Mouse (Mus musculus) forebrain, embryonic 11.5 days (tissue): Measurements from ENCODE around the gene Trim75. TPM values are rescaled to one million over a fixed set of nuclear protein-coding genes. Genes with fewer than 3 reads are reported as not detected.
A peak's percentile ranks its signal among the peaks of the same experiment; 100 is the strongest.

Experiments used
- ATAC-seq: fragments of 200-750 bp; cut with Nextera tagmentation; replicated peaks from 2 replicates; pipeline ENCODE4 v1.8.0; 2017; ENCODE audit warnings: moderate TSS enrichment; ENCODE audit not compliant: low FRiP score
- DNase-seq: peaks from one replicate; pipeline ENCODE4 v3.0.0-alpha.2; 2017; ENCODE audit warnings: low spot score
- H3K27ac ChIP-seq: fragments of 300-500 bp; sonication (generic); 2 replicates; pipeline ENCODE4 v1.5.1; 2014; ENCODE audit warnings: low read depth, low read length
- H3K27me3 ChIP-seq: fragments of 300-500 bp; sonication (generic); 2 replicates; pipeline ENCODE4 v1.6.1; 2014; ENCODE audit warnings: mild to moderate bottlenecking, low read length, mixed read lengths; ENCODE audit not compliant: control insufficient read depth, insufficient read depth
- H3K36me3 ChIP-seq: fragments of 300-500 bp; sonication (generic); 2 replicates; pipeline ENCODE4 v1.6.1; 2014; ENCODE audit warnings: mild to moderate bottlenecking, low read length, moderate library complexity, mixed read lengths; ENCODE audit not compliant: control insufficient read depth, insufficient read depth
- H3K4me1 ChIP-seq: fragments of 300-500 bp; sonication (generic); replicated peaks from 2 replicates; pipeline ENCODE4 v1.6.1; 2014; ENCODE audit warnings: low read length, mixed read lengths; ENCODE audit not compliant: control insufficient read depth, insufficient read depth
- H3K4me2 ChIP-seq: fragments of 300-500 bp; sonication (generic); 2 replicates; pipeline ENCODE4 v1.6.1; 2014; ENCODE audit warnings: low read depth, mild to moderate bottlenecking, low read length, moderate library complexity, mixed read lengths; ENCODE audit not compliant: severe bottlenecking
- H3K4me3 ChIP-seq: fragments of 300-500 bp; sonication (generic); 2 replicates; pipeline ENCODE4 v1.5.1; 2014; ENCODE audit warnings: low read depth, low read length
- H3K9ac ChIP-seq: fragments of 300-500 bp; sonication (generic); 2 replicates; pipeline ENCODE4 v1.6.1; 2014; ENCODE audit warnings: low read length
- H3K9me3 ChIP-seq: fragments of 300-500 bp; sonication (generic); 2 replicates; pipeline ENCODE4 v1.6.1; 2016; ENCODE audit warnings: low read length, mixed read lengths; ENCODE audit not compliant: control insufficient read depth
- WGBS: fragments of 180-500 bp; shearing (Covaris S2); extraction: QIAGEN DNeasy Blood & Tissue Kit; methylation state at CpG from one replicate; pipeline ENCODE4 v1.1.7; 2014; 5-methylcytosine and 5-hydroxymethylcytosine counted together
- polyA plus RNA-seq: library from polyadenylated mRNA; unstranded; fragments of >200 nt; fragmentation: Nextera tagmentation; extraction: Ambion mirVana; gene quantifications from 2 replicates; pipeline ENCODE4 v1.2.1, GENCODE M21; 2014

Trim75 gene
- polyA plus RNA-seq, 1 experiment from 2014 or later, result 0.19 TPM

DNA sequence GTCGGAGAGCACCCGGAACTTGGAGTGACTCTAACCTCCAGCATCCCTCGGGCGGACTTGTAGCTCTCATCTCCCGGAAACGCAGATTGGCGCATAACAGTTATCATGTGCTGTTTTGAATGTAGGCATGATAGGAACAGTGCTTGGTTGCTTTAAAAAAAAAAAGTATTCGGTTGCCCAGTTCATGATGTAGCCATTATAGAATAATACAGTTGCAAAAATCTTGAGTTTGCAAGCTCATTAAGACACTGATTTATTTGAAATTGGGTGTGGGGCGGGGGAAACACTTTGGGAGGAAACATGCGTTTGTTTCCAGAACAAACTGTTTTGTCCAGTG, 40.0 kb downstream of the Trim75 start:
- H3K27ac ChIP-seq, result no peak overlapping the region

DNA sequence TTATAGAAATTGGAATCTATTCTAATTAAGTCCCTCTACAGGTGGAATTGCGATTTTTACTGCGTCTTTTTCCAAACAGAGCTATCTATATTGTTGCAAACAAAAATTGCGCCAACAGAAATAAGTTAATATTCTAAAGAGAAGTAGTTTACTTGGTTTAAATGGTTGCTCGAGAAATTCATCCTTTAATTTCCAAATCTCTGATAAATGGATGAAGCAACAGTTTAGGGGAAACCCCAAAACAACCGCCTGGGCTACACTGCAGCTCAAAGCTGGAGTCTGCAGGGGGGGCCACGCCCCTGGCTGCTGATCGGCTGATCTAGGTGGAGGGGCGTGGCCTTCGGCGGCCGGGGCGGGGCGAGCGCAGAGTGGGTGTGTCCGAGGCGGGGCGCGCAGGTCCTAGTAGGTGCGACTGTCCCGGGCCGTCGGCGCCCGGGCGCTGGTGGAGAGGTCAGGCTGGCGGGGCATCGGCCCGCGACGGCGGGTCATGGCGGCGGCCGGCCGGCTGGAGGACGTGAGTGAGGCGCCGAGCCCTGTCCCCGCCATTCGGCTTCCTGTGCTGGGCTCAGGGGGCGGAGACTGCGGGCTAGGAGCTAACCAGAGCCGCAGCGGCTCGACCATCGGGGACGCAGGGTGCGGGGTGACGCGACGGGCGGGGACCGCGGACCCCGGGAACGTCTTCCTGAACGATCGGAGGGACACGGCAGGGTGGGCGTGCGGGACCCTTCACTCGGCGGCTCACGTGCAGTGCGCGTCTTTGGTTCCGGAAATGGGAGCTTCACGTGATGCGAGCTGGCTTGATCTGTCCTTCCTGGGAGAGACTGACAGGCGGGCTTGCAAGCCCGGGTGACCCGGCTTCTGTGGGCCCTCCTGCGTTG, 40.6 kb downstream of the Trim75 start, which contains the start of gene Tmem192:
Gene Tmem192 (plus strand): TSS at position 366 of the 878 bp plus-strand sequence.
- Histone ChIP-seq H3K9me3 (no peaks in the 10 kb centered on the region), H3K27me3 (peaks cover 3% of the 10 kb centered on the region; the same call in 1 of the 2 replicates), H3K27ac (no peak within 1 kb of the TSS), H3K4me3 (peak within 1 kb of the TSS; percentile 76), H3K4me1 (no peaks in the 10 kb centered on the region), H3K4me2 (peak within 1 kb of the TSS; percentile 58), H3K9ac (peak within 1 kb of the TSS; percentile 54), H3K36me3 (no peaks in the 10 kb centered on the region)
- 1% methylated on average over 70 of the region's 73 CpGs for WGBS
- DNase-seq, result peak; percentile 94
- ATAC-seq, result peak; percentile 96

More for the DNA sequence above, 40.0 kb downstream of the Trim75 start:
- WGBS, result 11% methylated on average over 10 of the region's 10 CpGs
- H3K4me3 ChIP-seq, result peak overlapping the region; percentile 76
- no peaks in the 10 kb centered on the region for H3K9me3 ChIP-seq
- no peak for DNase-seq
- ATAC-seq, result no peak
- H3K9ac ChIP-seq, result peak overlapping the region; percentile 54
- H3K4me2 ChIP-seq, result peak overlapping the region; percentile 58
- peaks cover 3% of the 10 kb centered on the region; the same call in 1 of the 2 replicates for H3K27me3 ChIP-seq
- no peaks in the 10 kb centered on the region for H3K4me1 ChIP-seq
- no peaks in the 10 kb centered on the region for H3K36me3 ChIP-seq

- Histone ChIP-seq H3K36me3 (no peaks in the 10 kb centered on the region), H3K27ac (no peak overlapping the region), H3K4me1 (no peaks in the 10 kb centered on the region), H3K4me3 (peak overlapping the region; percentile 76; the same call in 1 of the 2 replicates), H3K9ac (no peak overlapping the region), H3K4me2 (no peak overlapping the region; the same call in 1 of the 2 replicates), H3K9me3 (no peaks in the 10 kb centered on the region), H3K27me3 (peaks cover 3% of the 10 kb centered on the region; the same call in 1 of the 2 replicates)
- no peak for ATAC-seq
- DNase-seq, result no peak
- WGBS, result 49% methylated on average over 8 of the region's 8 CpGs
Observed at GRCm38 (mm10) chr8:64946441-64946819, 41.2 kb downstream of the Trim75 start.

DNA sequence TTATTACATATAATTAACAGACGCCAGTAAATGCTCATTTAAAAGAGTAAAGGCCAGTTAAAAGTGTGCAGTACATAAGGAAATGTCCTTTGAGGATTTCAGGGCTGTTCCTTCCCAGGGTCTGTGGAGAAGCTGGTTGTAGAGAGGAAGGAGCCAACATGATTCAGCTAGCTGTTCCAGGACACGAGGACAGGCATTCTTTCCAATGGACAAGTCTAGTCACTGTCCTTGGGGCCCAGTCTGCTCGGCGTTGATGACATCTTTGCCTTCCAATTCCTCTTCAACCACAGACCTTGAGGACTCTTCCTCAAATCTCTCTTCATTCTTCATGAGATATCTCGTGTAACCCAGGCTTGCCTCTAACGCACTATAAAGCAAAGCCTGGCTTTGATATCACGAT, 42.0 kb downstream of the Trim75 start:
- ATAC-seq, result no peak
- H3K4me1 ChIP-seq, result no peaks in the 10 kb centered on the region
- 80% methylated on average over 7 of the region's 7 CpGs for WGBS

DNA sequence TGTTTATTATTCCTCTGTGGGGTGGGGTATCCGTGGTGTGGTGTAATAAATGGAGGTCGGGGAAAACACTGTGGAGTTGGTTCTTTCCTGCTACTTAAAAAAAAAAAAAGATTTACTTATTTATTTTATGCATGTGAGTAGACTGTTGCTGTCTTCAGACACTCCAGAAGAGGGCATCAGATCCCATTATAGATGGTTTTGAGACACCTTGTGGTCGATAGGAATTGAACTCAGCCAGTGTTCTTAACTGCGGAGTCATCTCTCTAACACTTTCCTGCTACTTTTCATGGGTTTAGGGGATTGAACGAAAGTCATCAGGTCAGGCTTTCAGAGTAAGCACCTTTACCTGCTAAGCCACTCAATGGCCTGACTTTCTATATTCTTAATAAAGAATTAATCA, 42.8 kb downstream of the Trim75 start:
- no peak overlapping the region for H3K4me3 ChIP-seq
- H3K9ac ChIP-seq, result no peak overlapping the region
- WGBS, result 32% methylated on average over 5 of the region's 5 CpGs
- DNase-seq, result no peak
- no peak overlapping the region for H3K4me2 ChIP-seq
- ATAC-seq, result no peak
- H3K36me3 ChIP-seq, result no peaks in the 10 kb centered on the region
- H3K27me3 ChIP-seq, result peaks cover 3% of the 10 kb centered on the region; the same call in 1 of the 2 replicates
- no peak overlapping the region for H3K27ac ChIP-seq
- H3K9me3 ChIP-seq, result no peaks in the 10 kb centered on the region
- no peaks in the 10 kb centered on the region for H3K4me1 ChIP-seq

More for the DNA sequence above, 42.0 kb downstream of the Trim75 start:
- no peak overlapping the region for H3K4me2 ChIP-seq
- H3K27me3 ChIP-seq, result peaks cover 3% of the 10 kb centered on the region; the same call in 1 of the 2 replicates
- no peak for DNase-seq
- no peak overlapping the region for H3K27ac ChIP-seq
- no peak overlapping the region for H3K4me3 ChIP-seq
- no peaks in the 10 kb centered on the region for H3K36me3 ChIP-seq
- no peaks in the 10 kb centered on the region for H3K9me3 ChIP-seq
- no peak overlapping the region for H3K9ac ChIP-seq

DNA sequence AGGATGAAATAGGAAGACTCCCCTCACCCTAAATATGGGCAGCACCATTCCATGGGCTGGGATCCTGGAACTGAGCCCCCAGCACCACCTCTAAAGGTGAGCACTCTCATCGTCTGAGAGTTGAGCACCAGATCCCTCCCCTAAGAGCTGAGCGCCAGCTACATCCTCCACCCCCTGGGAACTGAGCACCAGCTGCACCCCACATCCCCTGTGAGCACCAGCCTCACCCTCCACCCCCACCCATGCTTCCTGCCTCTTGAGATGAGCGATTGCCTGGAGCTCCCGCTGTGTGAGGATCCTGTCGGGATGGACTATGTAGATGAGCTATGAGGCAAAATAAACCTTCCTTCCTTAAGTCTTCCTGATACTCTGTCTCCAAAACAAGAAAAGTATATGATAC, 44.7 kb downstream of the Trim75 start:
- DNase-seq (no peak), ATAC-seq (no peak)
- Histone ChIP-seq H3K27me3 (peaks cover 3% of the 10 kb centered on the region; the same call in 1 of the 2 replicates), H3K9ac (no peak overlapping the region), H3K36me3 (no peaks in the 10 kb centered on the region), H3K4me1 (no peaks in the 10 kb centered on the region), H3K4me3 (no peak overlapping the region), H3K9me3 (no peaks in the 10 kb centered on the region), H3K27ac (no peak overlapping the region), H3K4me2 (no peak overlapping the region)
- 14% methylated on average over 5 of the region's 5 CpGs for WGBS

DNA sequence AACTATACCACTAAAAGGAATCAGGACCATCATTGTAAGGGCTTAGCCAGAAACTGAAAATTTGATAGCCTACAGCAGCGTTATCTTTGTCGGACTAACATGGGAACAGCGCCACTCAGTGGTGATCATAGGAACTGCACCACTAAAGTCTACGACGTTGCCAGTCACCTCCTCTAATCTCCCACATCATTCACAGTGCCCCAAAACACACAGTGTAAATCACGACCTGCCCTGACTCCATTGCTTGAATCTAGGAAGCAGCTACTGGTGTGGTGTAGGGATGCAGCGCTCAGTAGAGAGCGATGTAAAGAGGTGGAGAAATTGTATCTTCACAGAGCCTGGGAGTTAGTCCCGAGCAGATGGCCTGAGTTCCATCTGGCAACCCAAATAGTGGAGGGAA, 46.1 kb downstream of the Trim75 start:
- peak; percentile 87 for DNase-seq
- Histone ChIP-seq H3K9ac (no peak overlapping the region; the same call in 1 of the 2 replicates), H3K4me1 (no peaks in the 10 kb centered on the region), H3K4me2 (no peak overlapping the region), H3K4me3 (no peak overlapping the region), H3K27me3 (peaks cover 3% of the 10 kb centered on the region; the same call in 1 of the 2 replicates), H3K36me3 (no peaks in the 10 kb centered on the region), H3K9me3 (no peaks in the 10 kb centered on the region), H3K27ac (no peak overlapping the region)
- peak; percentile 53 for ATAC-seq
- 15% methylated on average over 9 of the region's 9 CpGs for WGBS

- Histone ChIP-seq H3K4me1 (no peaks in the 10 kb centered on the region), H3K36me3 (no peaks in the 10 kb centered on the region), H3K4me2 (no peak overlapping the region), H3K27ac (no peak overlapping the region), H3K27me3 (peaks cover 3% of the 10 kb centered on the region; the same call in 1 of the 2 replicates), H3K9ac (no peak overlapping the region), H3K4me3 (no peak overlapping the region), H3K9me3 (no peaks in the 10 kb centered on the region)
- 82% methylated on average over 8 of the region's 8 CpGs for WGBS
- ATAC-seq (no peak), DNase-seq (no peak)
Observed at GRCm38 (mm10) chr8:64941019-64941418, 46.6 kb downstream of the Trim75 start.
